Mouse (Mus musculus) left cerebral cortex, adult 8-10 months (tissue): Measurements from ENCODE around the gene Rragc. TPM values are rescaled to one million over a fixed set of nuclear protein-coding genes. Genes with fewer than 3 reads are reported as not detected.

Experiments
- DNase-seq, 2 experiments: peaks; one replicate each; pipeline ENCODE4 v3.0.0; 2022; ENCODE audit warnings: low spot score in 2 of 2
- total RNA-seq, 4 experiments: library from RNA; stranded (reverse); gene quantifications; 2 replicates each; pipeline ENCODE4 v1.2.4; 2022

Gene Rragc
- total RNA-seq, 4 experiments from 2014 or later, result 66.4 to 69.6 (median 67.6) TPM

DNA sequence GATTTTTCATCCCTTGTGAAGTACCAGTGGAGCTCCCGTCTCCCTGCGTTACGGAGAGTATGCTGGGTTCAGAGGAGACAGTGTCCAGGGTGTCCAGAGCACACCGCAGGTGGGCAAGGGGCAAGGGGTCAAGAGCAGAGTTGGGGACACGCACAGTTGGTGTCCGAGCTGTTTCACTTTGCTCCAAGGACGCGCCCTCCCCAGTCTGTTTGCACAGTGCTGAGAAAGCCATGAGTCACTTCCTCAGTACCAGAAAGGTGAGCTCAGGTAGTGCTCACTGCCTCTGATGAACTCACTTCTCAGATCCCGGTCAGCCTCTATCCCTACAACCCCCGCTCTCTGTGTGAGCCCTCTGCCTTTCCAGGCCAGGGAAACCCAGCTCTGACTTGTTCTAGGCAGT lies 32.4 kb downstream of the Rragc start:
- no peak for DNase-seq

DNA sequence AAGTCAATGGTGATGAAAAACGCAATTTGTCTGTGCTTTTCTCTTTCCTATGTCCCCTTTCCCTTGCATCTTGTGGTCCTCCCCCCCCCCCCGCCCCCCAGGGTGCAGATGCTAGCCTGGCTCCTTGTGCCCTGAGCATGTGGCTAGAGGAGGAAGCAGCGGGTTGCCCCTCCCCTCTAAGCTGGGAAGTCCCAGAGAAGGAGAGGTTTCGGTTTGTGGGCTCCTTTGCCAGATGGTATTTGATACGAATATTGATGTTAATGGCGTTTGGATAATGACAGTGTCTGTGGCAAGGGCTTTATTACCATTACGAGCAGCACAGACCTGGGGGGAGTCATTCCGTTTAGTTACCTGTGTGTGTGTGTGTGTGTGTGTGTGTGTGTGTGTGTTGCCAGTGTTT lies 34.8 kb downstream of the Rragc start:
- no peak for DNase-seq

DNA sequence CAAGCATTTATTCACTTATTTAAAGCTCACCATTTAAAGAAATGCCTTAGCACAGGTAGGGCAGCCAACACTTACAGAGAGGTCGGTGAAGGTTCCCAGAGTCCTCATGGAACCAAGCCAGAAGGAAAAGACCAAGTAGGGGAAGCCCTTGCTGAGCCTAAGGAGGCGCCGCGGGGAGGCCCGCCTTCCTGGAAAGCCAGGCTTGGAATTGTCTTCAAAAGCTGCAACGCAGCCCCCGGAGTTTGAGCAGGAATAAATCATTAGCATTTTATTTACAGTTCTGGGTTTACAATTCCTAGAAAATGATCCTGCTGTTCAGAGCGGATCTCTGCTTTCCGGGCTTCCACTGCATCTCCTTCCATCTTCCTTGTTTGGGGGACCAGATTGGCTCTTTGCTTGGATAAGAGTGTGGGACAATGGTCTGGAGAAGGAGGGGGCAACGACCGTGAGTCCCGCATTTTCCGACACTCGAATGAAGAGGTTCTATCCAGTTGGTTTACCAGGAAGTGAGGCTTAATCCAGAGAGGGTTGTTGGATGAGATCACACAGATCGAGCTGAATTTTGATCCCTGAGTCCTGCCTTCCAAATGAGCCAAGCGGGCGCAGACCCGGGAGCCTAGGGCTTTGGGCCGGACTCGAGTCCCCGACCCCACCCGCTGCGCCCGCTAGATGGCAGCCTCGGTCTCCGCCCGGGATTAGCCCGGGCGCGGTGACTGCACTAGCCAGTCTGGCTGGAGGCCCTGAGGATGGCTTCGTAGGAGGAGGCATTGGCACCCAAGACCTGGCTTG lies 39.7 kb downstream of the Rragc start:
- peak; percentile 30 to 67 for DNase-seq

DNA sequence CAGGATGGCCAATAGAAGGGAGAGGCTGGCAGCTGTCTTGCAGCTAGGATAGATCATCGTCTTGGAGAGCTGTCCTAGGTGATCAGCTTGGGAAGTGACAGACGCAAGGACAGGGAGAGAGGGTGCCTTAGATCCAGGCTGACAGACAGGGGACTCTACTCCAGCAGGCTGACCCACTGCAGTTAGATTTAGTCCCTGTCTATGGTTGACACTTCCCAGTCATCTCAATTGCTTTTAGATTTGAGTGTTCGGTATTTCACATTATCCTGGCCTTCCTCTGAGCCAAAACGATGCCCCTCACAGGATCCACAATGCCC lies 40.2 kb downstream of the Rragc start:
- no peak for DNase-seq

DNA sequence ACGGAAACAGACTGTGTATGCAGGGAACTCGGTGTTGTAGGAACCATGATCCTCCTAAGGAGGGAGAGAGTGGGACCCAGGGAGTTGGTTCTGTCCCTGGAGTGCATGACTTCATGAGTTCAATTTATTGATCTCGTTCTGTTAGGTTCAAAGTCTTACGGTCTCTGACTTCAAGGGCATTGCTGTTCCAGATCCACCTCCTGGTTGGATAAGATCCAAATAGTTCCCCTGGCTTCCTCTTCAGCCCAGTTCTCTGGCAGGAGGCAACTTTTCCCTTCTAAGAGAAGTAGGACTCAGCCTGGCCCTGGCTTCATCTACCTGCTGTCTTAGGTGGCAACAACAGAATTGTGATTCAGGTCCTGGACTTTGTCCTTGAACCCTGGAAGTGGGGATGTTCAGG lies 40.6 kb downstream of the Rragc start:
- DNase-seq, result no peak

DNA sequence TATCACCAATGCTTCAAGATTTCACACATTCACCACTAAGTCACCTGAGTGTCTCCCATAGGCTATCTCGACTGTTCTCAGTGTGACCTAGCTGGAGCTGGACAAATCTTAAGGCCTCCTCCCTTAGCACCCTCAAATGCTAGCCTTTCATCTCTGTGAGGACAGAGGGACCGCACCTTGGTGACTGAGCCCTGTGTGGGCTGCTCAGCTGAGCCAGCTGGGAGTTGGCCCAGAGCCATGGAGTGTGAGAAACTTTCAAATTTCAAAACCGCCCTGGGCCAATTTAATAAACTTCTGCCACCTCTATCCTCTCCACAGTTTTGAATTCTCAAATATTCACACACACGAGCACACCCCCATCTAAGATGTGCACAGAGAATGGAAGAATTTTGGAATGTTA lies 43.7 kb downstream of the Rragc start:
- DNase-seq, result no peak

DNA sequence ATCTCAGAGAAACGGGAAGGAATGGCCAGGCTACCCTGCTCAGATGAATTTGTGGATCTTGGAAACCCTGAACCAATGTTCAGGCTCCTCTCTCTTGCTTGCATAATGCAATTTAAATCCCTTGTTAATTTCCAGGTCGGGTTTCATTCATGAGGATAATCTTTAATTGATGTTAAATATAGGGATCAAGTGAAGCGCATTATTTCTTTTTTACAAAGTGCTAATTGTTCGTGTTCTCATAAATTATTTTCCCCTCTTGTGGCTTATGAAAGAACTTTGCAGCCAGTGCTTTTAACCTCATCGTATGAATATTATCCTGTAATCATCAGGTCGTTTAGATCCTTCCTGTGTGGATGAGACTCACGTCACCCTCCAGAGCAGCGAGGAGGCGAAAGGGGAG lies 45.5 kb downstream of the Rragc start:
- no peak for DNase-seq

DNA sequence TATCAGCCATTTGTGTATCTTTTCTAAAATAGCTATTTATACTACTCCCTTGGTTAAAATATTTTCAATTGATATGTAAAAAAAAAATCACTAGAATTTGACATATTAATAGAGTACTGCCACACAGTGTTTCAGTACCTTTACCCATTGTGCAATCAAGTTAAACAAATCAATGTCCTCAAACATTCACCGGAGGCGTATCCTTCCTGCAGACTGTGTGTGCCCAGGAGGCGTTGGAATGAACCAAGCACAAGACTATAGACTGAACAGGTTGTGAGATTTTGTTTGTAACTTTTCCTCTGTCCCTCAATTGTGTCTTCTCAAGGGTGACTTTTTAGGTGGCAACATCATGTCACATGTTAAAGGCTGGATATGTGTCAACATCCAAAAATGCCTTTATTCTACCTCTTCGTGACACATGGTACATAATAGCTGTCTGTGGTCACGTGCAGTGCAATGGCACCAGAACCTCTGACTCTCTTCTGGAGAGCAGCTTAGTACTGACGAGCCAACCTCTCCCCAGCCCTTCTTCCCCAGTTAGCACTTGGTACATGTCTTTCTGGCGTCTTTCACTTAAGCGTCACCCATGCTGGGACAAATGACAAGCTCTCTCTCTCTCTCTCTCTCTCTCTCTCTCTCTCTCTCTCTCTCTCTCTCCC lies 51.5 kb downstream of the Rragc start:
- DNase-seq, result no peak

DNA sequence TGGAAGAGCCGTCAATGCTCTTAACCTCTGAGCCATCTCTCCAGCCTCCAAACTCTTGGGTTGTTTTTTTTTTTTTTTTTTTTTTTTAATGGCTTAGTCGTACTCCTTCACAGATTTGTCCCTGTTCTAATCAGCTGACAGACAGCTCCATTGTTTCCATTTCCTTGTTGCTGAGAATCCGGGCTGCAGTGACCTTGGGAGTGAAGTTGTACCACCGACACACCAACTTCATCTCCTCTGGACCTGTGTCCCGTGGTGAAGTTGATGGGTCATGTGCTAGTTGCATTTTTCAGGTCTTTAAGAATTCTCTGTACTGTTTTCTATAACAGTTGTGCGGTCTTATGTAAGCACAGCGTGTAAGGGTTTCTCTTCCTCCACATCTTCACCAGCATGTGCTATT lies 52.2 kb downstream of the Rragc start:
- DNase-seq, result no peak

DNA sequence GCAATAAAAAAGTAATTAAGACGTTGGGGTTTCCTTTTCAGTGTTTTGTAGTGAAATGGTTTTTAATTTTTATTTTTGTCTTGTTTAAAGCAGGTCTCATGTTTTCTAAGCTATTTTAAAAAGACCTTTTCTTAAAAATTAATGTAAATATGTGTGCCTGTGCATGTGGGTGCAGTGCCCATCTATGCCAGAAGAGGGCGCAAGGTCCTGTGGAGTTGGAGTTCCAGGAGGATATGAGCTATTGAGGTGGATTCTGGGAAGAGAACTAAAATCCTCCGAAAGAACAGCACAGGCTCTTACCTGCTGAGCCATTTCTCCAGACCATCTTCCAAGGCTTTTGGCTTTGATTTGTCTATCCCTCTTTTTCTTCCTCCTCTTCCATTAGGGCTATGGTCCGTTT lies 53.8 kb downstream of the Rragc start:
- DNase-seq, result no peak

DNA sequence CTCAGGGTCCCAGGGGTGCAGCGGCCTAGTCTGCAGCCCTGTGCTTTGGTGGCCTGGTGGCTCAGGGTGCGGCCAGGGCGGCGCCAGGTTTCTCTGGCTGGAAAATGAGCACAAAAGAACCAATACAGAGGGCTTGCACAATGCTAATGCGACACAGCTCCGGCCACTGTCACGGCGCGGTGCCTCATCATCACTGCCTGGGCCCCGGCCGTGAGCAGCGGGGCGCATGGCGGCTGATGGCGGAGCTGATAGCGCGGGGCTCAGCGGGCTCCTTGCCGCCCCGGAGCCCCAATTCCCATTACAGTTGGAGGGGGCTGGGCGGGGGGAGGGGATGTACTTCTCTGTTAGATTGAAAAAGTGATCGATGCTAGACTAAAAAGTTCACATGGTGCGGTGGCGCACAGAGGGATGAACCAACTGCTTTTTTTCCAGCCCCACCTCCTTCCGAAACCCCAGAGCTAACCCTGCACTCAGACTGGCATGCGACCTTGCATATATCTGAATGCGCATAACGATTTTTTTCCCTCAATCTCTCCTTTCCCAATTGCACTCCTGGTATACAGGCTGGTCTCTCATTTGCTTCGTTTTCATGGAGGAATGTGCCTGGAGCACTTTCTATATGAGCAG lies 55.3 kb downstream of the Rragc start:
- DNase-seq, result no peak

DNA sequence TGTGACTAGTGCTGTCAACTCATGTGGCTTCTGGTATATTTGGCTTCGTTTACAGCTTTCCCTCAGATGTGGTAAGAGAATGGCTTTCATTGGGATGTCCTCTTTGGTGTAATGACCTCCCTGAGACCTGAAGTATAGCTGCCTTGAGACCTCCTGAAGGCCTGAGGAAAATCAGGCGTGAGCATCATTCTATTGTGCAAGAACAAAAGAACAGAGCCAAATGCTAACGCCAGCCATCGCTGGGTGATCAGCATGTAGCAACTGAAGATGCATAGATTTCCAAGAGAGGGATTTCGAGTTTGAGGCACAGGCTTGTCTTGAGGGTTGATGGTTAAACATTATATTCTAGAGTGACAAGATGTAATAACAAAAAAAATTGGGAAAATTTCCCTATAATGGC lies 64.9 kb downstream of the Rragc start:
- DNase-seq, result no peak

Other genes starting within 250 kb of the Rragc start
- gene Macf1, start 233.1 kb upstream of the Rragc start, total RNA-seq, result 100 to 1,000 TPM; 214 to 262 (median 235) TPM
- gene Ndufs5, start 199.2 kb upstream of the Rragc start, total RNA-seq, result 100 to 1,000 TPM; 156 to 202 (median 174) TPM
- 10 to 100 TPM; 50.2 to 59.8 (median 52.1) TPM for gene Akirin1, start 167.1 kb upstream of the Rragc start, total RNA-seq
- gene Rhbdl2, start 129.6 kb upstream of the Rragc start, total RNA-seq, result under 1 TPM; 0.40 to 0.94 (median 0.80) TPM
- under 1 TPM in 1 of 4 experiments, not detected in 3; 0.16 TPM for gene 4933427I04Rik, start 57.8 kb upstream of the Rragc start, total RNA-seq
- 10 to 100 TPM in 2 of 4 experiments, 1 to 10 TPM in 2; 6.9 to 12.3 (median 9.6) TPM for gene Mycbp, start 12.6 kb upstream of the Rragc start, total RNA-seq
- not detected for gene 4930535I16Rik, start 576 bp downstream of the Rragc start, total RNA-seq